Mouse (Mus musculus) layer of hippocampus, adult 2 months (tissue): ENCODE results near the gene Ly6g6f. TPM values are rescaled to one million over a fixed set of nuclear protein-coding genes. Genes with fewer than 3 reads are reported as not detected.
A peak's percentile ranks its signal among the peaks of the same experiment; 100 is the strongest.

ENCODE experiments used
- DNase-seq, 2 experiments: peaks; one replicate each; pipeline ENCODE4 v3.0.0; 2022; ENCODE audit warnings: low spot score in 2 of 2
- H3K27ac ChIP-seq: fragments of 200-600 bp; 2 replicates; pipeline ENCODE4 v1.8.1; 2022
- H3K4me3 ChIP-seq: fragments of 200-600 bp; 2 replicates; pipeline ENCODE4 v1.8.1; 2022; ENCODE audit warnings: mild to moderate bottlenecking
- CTCF ChIP-seq: fragments of 200-600 bp; conservative IDR thresholded peaks from 2 replicates; pipeline ENCODE4 v1.8.1; 2022; ENCODE audit warnings: antibody characterized with exemption, mild to moderate bottlenecking, moderate library complexity
- total RNA-seq, 2 experiments: library from RNA; stranded (reverse); gene quantifications; 2 replicates each; pipeline ENCODE4 v1.2.3; 2021

Ly6g6f gene
- total RNA-seq, 2 experiments from 2014 or later, result 0.52 TPM; not detected in 1

DNA sequence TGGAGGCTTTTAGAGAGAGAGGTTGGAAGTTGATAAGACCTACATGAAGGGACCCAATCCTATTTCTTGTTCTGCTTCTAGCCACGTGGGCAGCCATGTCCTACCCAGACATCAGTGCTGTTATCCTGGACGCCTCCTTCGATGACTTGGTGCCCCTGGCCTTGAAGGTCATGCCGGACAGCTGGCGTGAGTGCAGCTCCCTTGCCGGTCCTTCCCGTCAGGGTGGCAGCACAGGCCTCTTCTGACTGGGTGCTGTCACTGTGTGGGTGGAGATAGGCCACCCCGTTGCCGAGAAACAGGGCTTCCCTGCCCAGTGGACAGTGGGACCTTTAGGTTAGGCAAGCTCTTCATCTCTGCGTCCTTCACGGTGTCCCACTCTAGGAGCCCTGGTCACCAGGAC is 15.8 kb upstream of the Ly6g6f start:
- DNase-seq, result no peak
- no peak overlapping the region for H3K27ac ChIP-seq
- TF ChIP-seq CTCF, result no peak
- no peak overlapping the region for H3K4me3 ChIP-seq

GRCm38 (mm10) chr17:35100196-35100765 is 14.9 kb upstream of the Ly6g6f start:
- Histone ChIP-seq H3K4me3 (no peak overlapping the region), H3K27ac (no peak overlapping the region)
- no peak for DNase-seq
- no peak for TF ChIP-seq CTCF

DNA sequence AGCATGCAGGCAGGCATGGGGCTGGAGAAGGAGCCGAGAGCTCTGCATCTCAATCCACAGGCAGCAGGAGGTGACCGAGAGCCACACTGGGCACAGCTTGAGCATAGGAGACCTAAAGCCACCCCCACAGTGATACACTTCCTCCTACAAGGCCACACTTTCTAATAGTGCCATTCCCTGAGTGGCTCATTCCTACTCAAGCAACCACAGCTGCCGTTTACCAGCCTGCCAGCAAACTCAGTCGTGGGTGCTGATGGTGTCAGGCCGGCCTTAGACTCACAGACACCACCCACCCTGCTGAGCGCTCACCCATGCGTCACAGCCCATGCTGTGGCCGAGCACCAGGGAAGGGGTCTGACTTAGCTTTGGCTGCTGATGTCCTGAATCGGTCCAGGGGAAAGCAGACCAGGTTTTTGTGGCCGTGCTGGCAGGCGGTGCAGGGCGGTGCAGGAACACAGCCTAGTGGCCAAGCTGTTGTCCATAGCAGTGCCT is 11.8 kb upstream of the Ly6g6f start:
- peak; percentile 67 for TF ChIP-seq CTCF
- Histone ChIP-seq H3K27ac (peak overlapping the region; percentile 43; the same call in 1 of the 2 replicates), H3K4me3 (no peak overlapping the region)
- peak; percentile 37 to 43 for DNase-seq

DNA sequence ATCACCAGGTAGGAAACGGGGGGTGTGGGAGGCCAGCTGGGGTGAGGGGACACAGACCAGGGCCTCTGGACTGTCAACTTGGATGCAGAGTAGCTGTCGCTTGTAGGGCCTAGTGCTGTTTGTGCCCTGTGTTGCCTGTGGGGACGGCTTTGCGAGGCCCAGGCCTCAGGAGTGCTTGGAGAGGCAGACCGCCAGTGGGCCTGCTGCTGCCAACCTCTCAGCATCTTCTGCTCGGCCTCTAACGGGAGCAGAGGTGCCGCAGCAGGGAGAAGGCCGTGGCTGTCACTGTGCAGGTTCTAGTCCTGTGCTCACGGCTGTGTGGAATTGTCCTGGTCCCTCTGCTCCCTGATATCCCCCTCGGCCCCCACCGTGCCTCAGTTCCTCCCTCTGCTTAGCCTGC is 11.2 kb upstream of the Ly6g6f start:
- no peak for TF ChIP-seq CTCF
- no peak for DNase-seq
- Histone ChIP-seq H3K4me3 (no peak overlapping the region), H3K27ac (peak overlapping the region; percentile 43; the same call in 1 of the 2 replicates)

DNA sequence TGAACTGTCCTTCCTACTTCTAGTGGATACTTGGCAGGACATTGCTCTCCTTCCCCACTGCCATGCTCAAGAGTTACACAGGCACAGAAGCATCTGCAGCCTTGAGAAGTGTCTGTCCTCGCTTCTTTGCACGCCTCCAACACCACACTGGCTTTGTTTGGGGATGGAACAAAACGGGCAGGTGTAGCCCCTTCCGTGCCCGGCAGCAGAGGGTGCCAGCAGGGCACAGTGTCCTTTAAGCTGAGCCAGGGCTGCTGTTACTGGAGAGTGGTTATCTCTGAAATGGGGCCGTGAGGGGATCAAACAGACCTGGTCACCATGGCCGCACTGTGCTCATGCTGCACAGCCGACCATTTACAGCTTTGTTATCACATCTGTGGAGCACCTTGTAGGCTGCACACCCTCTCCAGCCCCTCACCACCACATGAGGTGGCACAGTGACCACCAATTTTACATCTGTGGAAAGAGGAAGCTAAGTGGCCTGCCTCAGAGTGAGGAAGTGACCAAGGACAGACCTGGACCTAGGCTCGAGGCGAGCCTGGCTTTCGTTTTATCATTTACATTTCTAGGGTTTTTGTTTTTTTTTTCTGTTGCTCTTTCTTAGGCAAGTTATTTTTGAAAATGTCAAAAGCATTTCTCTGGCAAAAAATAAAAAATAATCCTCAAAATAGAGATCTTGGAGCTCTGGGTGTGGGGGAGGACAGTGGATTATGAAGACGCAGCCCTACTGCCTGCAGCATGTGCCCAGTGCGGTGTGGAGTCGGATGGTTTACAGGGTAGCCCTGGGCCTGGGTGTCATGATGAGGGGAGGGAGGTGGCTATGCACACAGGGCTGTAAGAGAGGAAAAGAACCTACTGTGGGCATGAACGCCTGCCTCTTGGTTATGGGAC is 9.3 kb upstream of the Ly6g6f start:
- Histone ChIP-seq H3K27ac (no peak overlapping the region; the same call in 1 of the 2 replicates), H3K4me3 (no peak overlapping the region)
- no peak for TF ChIP-seq CTCF
- no peak for DNase-seq

- Histone ChIP-seq H3K27ac (peak overlapping the region; percentile 25; the same call in 1 of the 2 replicates), H3K4me3 (no peak overlapping the region; the same call in 1 of the 2 replicates)
- no peak for DNase-seq
- TF ChIP-seq CTCF, result no peak
Observed at GRCm38 (mm10) chr17:35092403-35093198, 7.2 kb upstream of the Ly6g6f start.

GRCm38 (mm10) chr17:35090166-35090932 is 4.9 kb upstream of the Ly6g6f start:
- Histone ChIP-seq H3K4me3 (peak overlapping the region; percentile 82), H3K27ac (peak overlapping the region; percentile 100)
- DNase-seq, result no peak
- TF ChIP-seq CTCF, result no peak

GRCm38 (mm10) chr17:35088825-35089644 is 3.6 kb upstream of the Ly6g6f start, which contains the start of gene Abhd16a:
Abhd16a (plus strand) TSS chr17:35089263.
- peak within 1 kb of the TSS; percentile 100 for H3K27ac ChIP-seq
- DNase-seq, result peak; percentile 93
- peak; percentile 61 for TF ChIP-seq CTCF
- H3K4me3 ChIP-seq, result peak within 1 kb of the TSS; percentile 82

DNA sequence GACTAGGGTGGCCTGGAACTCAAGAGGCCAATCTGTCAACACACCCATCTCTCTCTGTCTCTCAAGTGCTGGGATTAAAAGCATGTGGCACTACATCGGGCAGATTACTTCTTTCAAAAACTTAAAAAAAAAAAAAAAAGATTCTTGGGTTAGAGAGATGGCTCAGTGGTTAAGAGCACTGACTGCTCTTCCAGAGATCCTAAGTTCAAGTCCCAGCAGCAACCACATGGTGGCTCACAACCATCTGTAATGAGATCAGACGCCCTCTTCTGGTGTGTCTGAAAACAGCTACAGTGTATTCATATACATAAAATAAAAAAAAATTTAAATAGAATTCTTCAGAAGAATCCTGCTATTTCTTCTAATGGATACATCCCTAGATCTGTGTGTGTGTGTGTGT is 2.7 kb upstream of the Ly6g6f start:
- no peak for DNase-seq
- H3K27ac ChIP-seq, result no peak overlapping the region
- H3K4me3 ChIP-seq, result no peak overlapping the region
- TF ChIP-seq CTCF, result peak; percentile 71

- no peak for TF ChIP-seq CTCF
- no peak overlapping the region for H3K27ac ChIP-seq
Observed at GRCm38 (mm10) chr17:35083929-35084497, 1.4 kb downstream of the Ly6g6f start.

GRCm38 (mm10) chr17:35082841-35083576 is 2.4 kb downstream of the Ly6g6f start:
- no peak overlapping the region for H3K27ac ChIP-seq
- H3K4me3 ChIP-seq, result no peak overlapping the region
- no peak for DNase-seq
- TF ChIP-seq CTCF, result no peak

More at GRCm38 (mm10) chr17:35083929-35084497, 1.4 kb downstream of the Ly6g6f start:
- H3K4me3 ChIP-seq, result no peak overlapping the region
- DNase-seq, result no peak
